Mouse (Mus musculus): Measurements from ENCODE around the gene Matk.

Matk gene

GRCm38 (mm10) chr10:81234206-81234605 lies 18.5 kb upstream of the Matk start:
- TF ChIP-seq GATA4 (IDR thresholded peaks at IDR 0.05; ENCODE audit: insufficient replicate concordance, low read length), result no peak

- TF ChIP-seq GATA4 (IDR thresholded peaks at IDR 0.05; ENCODE audit: insufficient replicate concordance, low read length), result no peak
Measured at GRCm38 (mm10) chr10:81236471-81237268, 16.1 kb upstream of the Matk start.

- TF ChIP-seq GATA4 (IDR thresholded peaks at IDR 0.05; ENCODE audit: insufficient replicate concordance, low read length), result no peak
Measured at GRCm38 (mm10) chr10:81238618-81239017, 14.1 kb upstream of the Matk start.

- no peak for TF ChIP-seq GATA4 (IDR thresholded peaks at IDR 0.05; ENCODE audit: insufficient replicate concordance, low read length)
Measured at GRCm38 (mm10) chr10:81240876-81241275, 11.9 kb upstream of the Matk start.

GRCm38 (mm10) chr10:81242021-81242420 lies 10.7 kb upstream of the Matk start:
- TF ChIP-seq GATA4 (IDR thresholded peaks at IDR 0.05; ENCODE audit: insufficient replicate concordance, low read length), result no peak

- TF ChIP-seq GATA4 (IDR thresholded peaks at IDR 0.05; ENCODE audit: insufficient replicate concordance, low read length), result no peak
Measured at GRCm38 (mm10) chr10:81244146-81244545, 8.6 kb upstream of the Matk start.

- no peak for TF ChIP-seq GATA4 (IDR thresholded peaks at IDR 0.05; ENCODE audit: insufficient replicate concordance, low read length)
Measured at GRCm38 (mm10) chr10:81244595-81244994, 8.1 kb upstream of the Matk start.

- TF ChIP-seq GATA4 (IDR thresholded peaks at IDR 0.05; ENCODE audit: insufficient replicate concordance, low read length), result no peak
Measured at GRCm38 (mm10) chr10:81245166-81245565, 7.6 kb upstream of the Matk start.

GRCm38 (mm10) chr10:81247804-81248203 lies 4.9 kb upstream of the Matk start:
- TF ChIP-seq GATA4 (IDR thresholded peaks at IDR 0.05; ENCODE audit: insufficient replicate concordance, low read length), result no peak

- no peak for TF ChIP-seq GATA4 (IDR thresholded peaks at IDR 0.05; ENCODE audit: insufficient replicate concordance, low read length)
Measured at GRCm38 (mm10) chr10:81249442-81249841, 3.3 kb upstream of the Matk start.

GRCm38 (mm10) chr10:81254886-81255285 lies 2.2 kb downstream of the Matk start:
- TF ChIP-seq GATA4 (IDR thresholded peaks at IDR 0.05; ENCODE audit: insufficient replicate concordance, low read length), result no peak

- TF ChIP-seq GATA4 (IDR thresholded peaks at IDR 0.05; ENCODE audit: insufficient replicate concordance, low read length), result no peak
Measured at GRCm38 (mm10) chr10:81257158-81258039, 4.7 kb downstream of the Matk start.

GRCm38 (mm10) chr10:81259225-81259884 lies 6.6 kb downstream of the Matk start:
- TF ChIP-seq GATA4 (IDR thresholded peaks at IDR 0.05; ENCODE audit: insufficient replicate concordance, low read length), result no peak

GRCm38 (mm10) chr10:81261025-81261424 lies 8.3 kb downstream of the Matk start:
- TF ChIP-seq GATA4 (IDR thresholded peaks at IDR 0.05; ENCODE audit: insufficient replicate concordance, low read length), result no peak

GRCm38 (mm10) chr10:81265540-81265939 lies 12.8 kb downstream of the Matk start:
- no peak for TF ChIP-seq GATA4 (IDR thresholded peaks at IDR 0.05; ENCODE audit: insufficient replicate concordance, low read length)
